Mouse (Mus musculus) layer of hippocampus, adult 2 months (tissue): Measurements from ENCODE around the gene Asic2. TPM values are rescaled to one million over a fixed set of nuclear protein-coding genes. Genes with fewer than 3 reads are reported as not detected.

ENCODE experiments used
- DNase-seq, 2 experiments: peaks; one replicate each; pipeline ENCODE4 v3.0.0; 2022; ENCODE audit warnings: low spot score in 2 of 2
- H3K27ac ChIP-seq: fragments of 200-600 bp; 2 replicates; pipeline ENCODE4 v1.8.1; 2022
- H3K4me3 ChIP-seq: fragments of 200-600 bp; 2 replicates; pipeline ENCODE4 v1.8.1; 2022; ENCODE audit warnings: mild to moderate bottlenecking
- CTCF ChIP-seq: fragments of 200-600 bp; conservative IDR thresholded peaks from 2 replicates; pipeline ENCODE4 v1.8.1; 2022; ENCODE audit warnings: antibody characterized with exemption, mild to moderate bottlenecking, moderate library complexity
- total RNA-seq, 2 experiments: library from RNA; stranded (reverse); gene quantifications; 2 replicates each; pipeline ENCODE4 v1.2.3; 2021

Asic2 gene
- total RNA-seq, 2 experiments from 2014 or later = 58.5 to 65.6 TPM

- Histone ChIP-seq H3K4me3 (no peak overlapping the region), H3K27ac (no peak overlapping the region; the same call in 1 of the 2 replicates)
- DNase-seq = no peak
- no peak for TF ChIP-seq CTCF
These were observed 991.9 kb downstream of the Asic2 start for GRCm38 (mm10) chr11:80976239-80976855.

- H3K4me3 ChIP-seq = no peak overlapping the region
- H3K27ac ChIP-seq = peak overlapping the region; percentile 54; the same call in 1 of the 2 replicates
- TF ChIP-seq CTCF = no peak
- DNase-seq = no peak
These were observed 993.6 kb downstream of the Asic2 start for GRCm38 (mm10) chr11:80974616-80975015.

GRCm38 (mm10) chr11:80973976-80974375 lies 994.3 kb downstream of the Asic2 start:
- peak; percentile 58 to 60 for DNase-seq
- H3K27ac ChIP-seq = peak overlapping the region; percentile 54

GRCm38 (mm10) chr11:80973273-80973672 lies 995.0 kb downstream of the Asic2 start:
- Histone ChIP-seq H3K27ac (peak overlapping the region; percentile 54), H3K4me3 (no peak overlapping the region)
- DNase-seq = no peak
- TF ChIP-seq CTCF = no peak

More at GRCm38 (mm10) chr11:80973976-80974375, 994.3 kb downstream of the Asic2 start:
- no peak overlapping the region for H3K4me3 ChIP-seq
- TF ChIP-seq CTCF = no peak

- no peak for DNase-seq
- H3K27ac ChIP-seq = no peak overlapping the region
- TF ChIP-seq CTCF = no peak
- no peak overlapping the region for H3K4me3 ChIP-seq
These were observed 1000.7 kb downstream of the Asic2 start for GRCm38 (mm10) chr11:80967544-80967943.

GRCm38 (mm10) chr11:80966040-80966439 lies 1002.2 kb downstream of the Asic2 start:
- Histone ChIP-seq H3K27ac (no peak overlapping the region), H3K4me3 (no peak overlapping the region)
- no peak for DNase-seq
- no peak for TF ChIP-seq CTCF

GRCm38 (mm10) chr11:80961326-80961725 lies 1006.9 kb downstream of the Asic2 start:
- peak; percentile 70 to 72 for DNase-seq
- TF ChIP-seq CTCF = no peak
- peak overlapping the region; percentile 51 for H3K27ac ChIP-seq
- no peak overlapping the region for H3K4me3 ChIP-seq

GRCm38 (mm10) chr11:80958086-80958671 lies 1010.1 kb downstream of the Asic2 start:
- no peak overlapping the region for H3K27ac ChIP-seq

GRCm38 (mm10) chr11:80955915-80956314 lies 1012.3 kb downstream of the Asic2 start:
- TF ChIP-seq CTCF = no peak
- Histone ChIP-seq H3K27ac (no peak overlapping the region), H3K4me3 (no peak overlapping the region)
- DNase-seq = no peak

More at GRCm38 (mm10) chr11:80958086-80958671, 1010.1 kb downstream of the Asic2 start:
- DNase-seq = no peak
- H3K4me3 ChIP-seq = no peak overlapping the region
- no peak for TF ChIP-seq CTCF

- peak; percentile 51 for TF ChIP-seq CTCF
- no peak for DNase-seq
- H3K27ac ChIP-seq = no peak overlapping the region
- H3K4me3 ChIP-seq = no peak overlapping the region
These were observed 1014.1 kb downstream of the Asic2 start for GRCm38 (mm10) chr11:80954147-80954546.

- TF ChIP-seq CTCF = no peak
- Histone ChIP-seq H3K4me3 (no peak overlapping the region), H3K27ac (no peak overlapping the region)
- no peak for DNase-seq
These were observed 1019.1 kb downstream of the Asic2 start for GRCm38 (mm10) chr11:80949068-80949738.

GRCm38 (mm10) chr11:80948103-80948502 lies 1020.2 kb downstream of the Asic2 start:
- Histone ChIP-seq H3K4me3 (no peak overlapping the region), H3K27ac (no peak overlapping the region)
- no peak for TF ChIP-seq CTCF
- DNase-seq = no peak

GRCm38 (mm10) chr11:80946163-80946562 lies 1022.1 kb downstream of the Asic2 start:
- DNase-seq = no peak
- no peak for TF ChIP-seq CTCF
- Histone ChIP-seq H3K4me3 (no peak overlapping the region), H3K27ac (no peak overlapping the region)
